Mouse (Mus musculus) ovary, postnatal 14 days (tissue): Measurements from ENCODE around the gene Ezh2.

Source experiments
- DNase-seq: peaks from one replicate; pipeline ENCODE4 v3.0.0; 2022; ENCODE audit warnings: low spot score

Gene Ezh2

GRCm38 (mm10) chr6:47535333-47535732 is 59.8 kb downstream of the Ezh2 start:
- no peak for DNase-seq

- DNase-seq, result no peak
These were observed 62.6 kb downstream of the Ezh2 start for GRCm38 (mm10) chr6:47532547-47532946.

GRCm38 (mm10) chr6:47527655-47528054 is 67.5 kb downstream of the Ezh2 start:
- no peak for DNase-seq

GRCm38 (mm10) chr6:47527129-47527528 is 68.0 kb downstream of the Ezh2 start:
- DNase-seq, result no peak

GRCm38 (mm10) chr6:47526446-47526845 is 68.7 kb downstream of the Ezh2 start:
- DNase-seq, result no peak

- no peak for DNase-seq
These were observed 70.1 kb downstream of the Ezh2 start for GRCm38 (mm10) chr6:47525041-47525440.

- no peak for DNase-seq
These were observed 72.7 kb downstream of the Ezh2 start for GRCm38 (mm10) chr6:47522431-47522830.

GRCm38 (mm10) chr6:47520030-47520429 is 75.1 kb downstream of the Ezh2 start:
- DNase-seq, result no peak

GRCm38 (mm10) chr6:47494562-47494961 is 100.6 kb downstream of the Ezh2 start:
- DNase-seq, result no peak

GRCm38 (mm10) chr6:47482027-47482426 is 113.1 kb downstream of the Ezh2 start:
- DNase-seq, result no peak
